Mouse (Mus musculus): ENCODE results near the gene Ghdc.

Gene Ghdc

DNA sequence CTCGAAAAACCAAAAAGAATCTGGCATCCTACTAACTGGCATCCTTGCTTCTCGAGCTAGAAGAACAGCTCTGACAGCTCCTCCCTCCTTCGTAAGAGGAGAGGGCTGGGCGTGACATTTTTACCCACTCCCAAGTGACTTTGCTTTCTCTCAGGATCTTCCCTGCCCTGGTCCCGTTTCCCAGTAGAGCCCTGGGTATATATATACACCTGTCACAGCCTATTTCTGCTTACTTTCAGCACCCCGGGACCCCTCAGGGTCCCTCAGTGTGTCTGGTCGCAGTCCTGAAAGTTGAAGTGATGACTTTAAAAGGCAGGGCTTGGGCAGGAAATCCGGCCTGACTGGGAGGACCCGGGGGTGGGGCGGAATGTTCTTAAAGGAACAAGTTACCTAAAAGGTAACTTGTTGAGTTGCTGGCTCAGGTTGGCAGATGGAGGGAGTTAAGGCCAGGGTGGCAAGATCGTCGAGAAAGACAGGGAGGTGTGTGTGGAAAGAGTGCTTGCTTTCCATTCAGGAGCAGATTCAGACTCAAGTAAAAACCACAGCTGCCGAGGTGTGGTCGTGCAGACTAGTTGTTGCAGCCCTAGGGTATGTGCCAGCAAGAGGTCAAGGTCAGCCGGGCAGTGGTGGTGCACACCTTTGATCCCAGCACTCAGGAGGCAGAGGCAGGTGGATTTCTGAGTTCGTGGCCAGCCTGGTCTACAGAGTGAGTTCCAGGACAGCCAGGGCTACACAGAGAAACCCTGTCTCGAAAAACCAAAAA is at the start of gene Ghdc:
Gene Ghdc, minus strand, starts transcription at position 312 of the 763 bp plus-strand sequence.
- DNase-seq (ENCODE audit: low read depth, low spot score), result peak; percentile 78

DNA sequence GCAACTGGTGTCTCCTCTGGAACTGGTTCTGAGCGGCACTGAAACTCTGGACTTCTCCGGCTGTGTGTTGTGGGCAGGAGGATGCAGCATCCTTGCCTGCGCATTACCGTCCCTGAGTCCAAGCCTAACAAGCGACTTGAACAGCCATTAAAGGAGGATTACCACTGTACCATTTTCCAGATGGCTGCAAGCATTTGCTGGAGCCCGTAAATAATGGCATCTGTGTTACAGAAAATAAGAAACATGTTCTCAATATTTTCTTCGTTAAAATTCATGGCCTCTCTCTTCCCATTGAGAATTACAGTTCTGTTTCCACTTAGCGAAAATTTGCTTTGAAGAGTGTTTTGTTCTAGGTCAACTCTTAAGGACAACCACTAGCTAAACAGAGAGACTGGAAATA is 49.3 kb upstream of the Ghdc start:
- no peak for DNase-seq (ENCODE audit: low read depth, low spot score)

DNA sequence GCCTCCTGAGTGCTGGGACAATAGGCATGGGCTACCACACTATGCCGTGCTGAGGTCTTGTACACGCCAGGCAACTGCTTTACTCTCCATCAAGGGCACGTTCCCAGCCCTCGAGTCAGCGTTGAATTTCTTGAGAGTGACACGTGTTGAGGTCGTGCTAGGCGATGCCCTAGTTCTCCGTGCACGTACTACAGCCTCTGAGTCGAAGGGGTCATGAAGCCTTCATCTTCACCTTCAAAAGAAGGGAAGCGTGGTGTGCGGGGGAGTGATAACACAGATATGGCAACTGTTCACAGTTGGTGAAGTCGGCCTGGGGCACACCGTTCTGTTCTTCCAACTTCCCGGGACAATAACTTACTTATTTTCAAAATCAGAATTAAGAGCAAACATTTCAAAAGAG is 48.9 kb upstream of the Ghdc start:
- DNase-seq (ENCODE audit: low read depth, low spot score), result no peak

DNA sequence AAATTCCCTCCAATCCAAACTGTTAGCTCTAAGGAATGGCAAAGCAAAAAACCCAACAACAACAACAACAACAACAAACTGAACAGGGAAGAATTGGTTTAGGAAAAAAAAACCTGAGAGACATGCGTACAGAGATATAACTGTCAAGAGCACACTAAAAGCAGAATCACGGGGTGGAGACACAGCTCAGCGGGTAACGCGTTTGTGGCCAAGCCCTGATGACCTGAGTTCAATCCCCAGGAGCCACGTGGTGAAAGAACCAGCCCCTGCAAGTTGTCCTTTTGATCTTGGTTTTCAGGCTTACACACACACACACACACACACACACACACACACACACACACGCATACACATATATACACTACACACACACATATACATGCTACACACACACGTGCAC is 48.3 kb upstream of the Ghdc start:
- no peak for DNase-seq (ENCODE audit: low read depth, low spot score)

DNA sequence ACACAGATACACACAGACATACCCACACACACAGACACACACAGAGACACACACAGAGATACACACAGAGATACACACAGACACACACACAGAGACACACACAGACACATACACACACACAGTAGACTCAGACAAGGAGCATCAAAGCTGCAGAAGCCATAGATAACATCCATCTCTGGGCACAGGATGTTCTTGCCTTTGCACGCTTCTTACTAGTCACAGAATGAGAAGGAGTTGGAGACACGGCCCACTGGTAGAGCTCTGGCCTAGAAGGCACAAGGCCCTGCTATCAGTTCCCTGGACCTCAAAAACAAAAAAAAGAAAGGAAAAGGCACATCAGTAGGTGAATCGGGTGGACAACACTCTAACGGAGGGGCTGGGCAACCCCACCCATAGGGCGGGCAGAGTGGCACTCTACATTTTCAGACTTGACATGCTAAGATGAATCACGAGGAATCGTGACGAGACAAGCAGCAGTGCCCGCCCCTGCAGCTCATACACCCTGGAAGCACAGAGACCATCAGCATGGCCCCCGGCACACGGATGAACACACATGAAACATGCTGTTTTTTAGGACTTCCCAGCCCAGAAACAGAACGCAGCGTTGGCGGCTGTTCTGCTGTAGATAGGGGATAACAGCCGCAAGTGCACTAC is 47.7 kb upstream of the Ghdc start:
- DNase-seq (ENCODE audit: low read depth, low spot score), result no peak

DNA sequence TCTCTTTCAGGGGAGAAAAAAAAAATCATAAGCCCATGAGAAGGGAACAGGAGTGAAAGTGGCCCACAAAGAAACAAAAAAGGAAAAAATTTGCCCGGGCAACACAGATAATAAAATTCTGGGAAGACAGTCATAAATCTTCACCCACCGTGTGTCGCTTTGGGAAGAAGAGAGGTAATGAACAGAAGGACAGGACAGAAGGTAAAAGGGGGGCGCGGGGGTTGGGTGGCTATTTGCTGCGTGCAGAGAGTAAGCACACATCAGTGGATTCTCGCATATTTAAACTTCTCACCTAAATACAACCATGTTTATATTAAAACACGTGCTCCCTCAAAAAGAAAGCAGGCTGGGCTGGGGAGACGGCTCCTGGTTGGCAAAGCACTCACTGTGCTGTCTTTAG is 46.6 kb upstream of the Ghdc start:
- DNase-seq (ENCODE audit: low read depth, low spot score), result no peak

DNA sequence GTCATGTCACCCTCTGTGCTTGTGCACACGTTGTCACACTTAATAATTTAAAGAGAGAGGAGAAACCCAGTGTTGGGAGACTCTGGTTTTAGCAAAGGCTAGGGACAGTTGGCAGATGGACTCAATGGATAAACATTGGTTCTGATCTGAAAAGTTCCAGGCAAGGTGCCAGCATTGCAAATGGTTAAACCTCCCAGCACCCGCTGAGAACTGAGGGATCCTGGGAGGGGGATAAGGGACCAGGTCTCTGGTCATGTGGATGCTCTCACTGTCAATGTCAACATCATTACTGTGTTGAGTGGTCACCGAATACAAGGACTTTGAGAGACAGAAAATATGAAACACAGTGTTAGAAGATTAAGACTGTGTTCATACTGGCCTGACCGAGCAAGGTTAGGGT is 46.0 kb upstream of the Ghdc start:
- no peak for DNase-seq (ENCODE audit: low read depth, low spot score)

DNA sequence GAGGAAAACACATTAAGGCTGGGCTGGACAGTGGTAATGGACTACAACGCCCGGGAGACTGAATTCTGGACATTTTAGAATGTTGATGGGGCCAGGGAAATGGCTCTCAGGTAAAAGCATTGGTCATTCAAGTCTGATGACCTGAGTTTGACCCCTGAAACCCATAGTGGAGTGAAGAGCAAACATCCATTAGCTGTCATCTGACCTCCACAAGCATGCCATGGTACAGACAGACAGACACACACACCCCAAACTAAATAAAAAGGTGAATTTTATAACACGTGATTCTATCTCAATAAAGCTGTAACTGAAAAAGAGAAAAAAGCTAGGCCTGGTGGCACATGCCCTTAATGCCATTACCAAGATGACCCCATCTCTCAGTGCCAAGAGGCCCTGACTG is 45.6 kb upstream of the Ghdc start:
- no peak for DNase-seq (ENCODE audit: low read depth, low spot score)

DNA sequence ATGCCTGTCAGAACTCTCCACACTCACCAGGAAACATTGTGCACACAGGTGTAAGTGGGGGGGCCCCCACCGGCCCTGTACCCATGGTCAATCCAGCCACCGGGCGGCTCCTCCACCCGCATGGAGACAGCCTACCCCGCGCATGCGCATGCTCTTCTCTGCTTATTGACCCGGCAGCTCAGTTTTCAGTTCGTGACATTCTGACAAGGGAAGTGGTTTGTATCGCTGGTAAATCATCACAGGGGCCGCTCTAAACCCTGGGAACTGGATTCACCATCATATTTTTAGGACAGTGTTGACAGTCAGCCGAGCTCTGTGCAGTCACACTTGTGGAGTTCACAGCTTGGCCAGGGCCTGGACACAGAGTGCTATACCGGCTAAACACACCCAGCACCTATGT is 43.7 kb upstream of the Ghdc start:
- DNase-seq (ENCODE audit: low read depth, low spot score), result no peak

DNA sequence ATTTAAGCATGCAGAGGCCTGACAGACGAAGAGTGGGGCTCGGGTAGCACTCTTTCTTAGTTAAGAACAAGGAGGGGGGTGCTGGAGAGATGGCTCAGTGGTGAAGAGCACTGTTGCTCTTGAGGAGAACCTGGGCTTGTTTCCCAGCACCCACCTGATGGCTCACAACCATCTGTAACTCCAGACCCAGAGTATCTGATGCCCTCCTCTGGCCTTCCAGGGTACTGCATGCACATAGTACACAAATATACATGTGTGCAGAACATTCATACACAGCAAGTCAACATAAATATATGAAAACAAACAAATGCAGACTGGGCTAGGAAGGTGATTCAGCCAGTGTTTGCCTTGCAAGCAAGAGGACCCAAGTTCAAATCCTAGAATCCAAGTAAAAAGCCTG is 40.4 kb upstream of the Ghdc start:
- DNase-seq (ENCODE audit: low read depth, low spot score), result no peak

DNA sequence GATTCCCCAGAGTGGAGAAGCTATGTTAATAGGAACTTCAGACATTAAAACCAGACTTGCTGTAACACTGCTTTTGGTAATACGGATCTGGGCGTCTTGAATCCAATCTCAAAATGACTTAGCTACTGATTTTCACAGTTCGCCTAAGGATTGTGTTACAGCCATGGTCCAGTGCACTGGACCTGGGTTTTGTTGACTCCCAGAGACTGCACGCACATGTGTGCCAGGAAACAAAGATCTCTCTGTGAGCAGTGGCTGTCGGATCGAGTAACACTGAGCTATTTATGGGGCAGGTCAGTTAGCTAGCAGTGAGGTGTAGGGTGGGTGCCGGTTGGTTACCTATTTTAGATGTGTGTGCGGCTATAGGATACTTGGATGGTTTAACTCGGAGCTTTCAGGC is 39.8 kb upstream of the Ghdc start:
- no peak for DNase-seq (ENCODE audit: low read depth, low spot score)

DNA sequence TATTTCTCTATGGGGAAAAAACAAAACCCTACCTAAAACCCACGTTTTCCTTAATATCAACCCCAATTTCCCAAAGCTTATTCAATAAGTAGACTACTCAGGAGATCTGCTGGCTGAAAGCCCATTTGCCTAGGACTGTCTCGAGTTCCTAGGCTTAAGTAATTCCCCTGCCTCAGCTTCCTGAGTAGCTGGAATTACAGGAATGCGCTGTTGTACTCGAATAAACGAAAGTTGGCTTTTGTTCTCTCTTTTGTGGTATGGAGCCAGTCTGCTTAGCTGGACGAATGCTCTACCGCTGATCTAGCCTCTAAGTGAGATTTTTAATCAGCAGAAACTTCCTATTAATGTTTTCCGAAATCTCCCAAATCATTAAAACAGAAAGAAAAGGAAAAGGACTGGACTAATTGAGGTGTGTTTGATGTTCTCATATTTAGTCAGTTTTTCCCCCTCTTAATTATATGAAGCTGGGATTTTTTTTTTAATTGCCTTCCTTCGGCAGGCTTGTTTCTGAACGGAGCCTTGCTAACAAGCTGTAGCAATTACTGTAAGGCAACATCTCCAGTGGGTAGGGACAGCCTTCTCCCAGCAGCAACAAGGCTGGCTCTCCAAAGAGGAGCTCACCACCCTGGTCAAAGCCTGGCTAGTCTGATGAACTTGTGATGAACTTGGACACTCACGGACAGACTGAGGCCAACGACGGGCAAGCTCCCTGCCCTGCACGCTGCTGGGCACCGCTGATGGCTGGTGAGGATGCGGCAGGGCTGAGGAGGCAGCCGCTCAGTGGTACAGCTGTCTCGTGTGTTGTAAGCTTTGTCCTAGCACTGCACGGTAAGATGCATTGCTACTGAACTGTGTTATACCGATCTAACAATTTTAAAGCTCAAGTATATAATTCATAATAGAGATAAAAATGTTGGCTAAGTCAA is 35.9 kb upstream of the Ghdc start:
- DNase-seq (ENCODE audit: low read depth, low spot score), result peak; percentile 63

DNA sequence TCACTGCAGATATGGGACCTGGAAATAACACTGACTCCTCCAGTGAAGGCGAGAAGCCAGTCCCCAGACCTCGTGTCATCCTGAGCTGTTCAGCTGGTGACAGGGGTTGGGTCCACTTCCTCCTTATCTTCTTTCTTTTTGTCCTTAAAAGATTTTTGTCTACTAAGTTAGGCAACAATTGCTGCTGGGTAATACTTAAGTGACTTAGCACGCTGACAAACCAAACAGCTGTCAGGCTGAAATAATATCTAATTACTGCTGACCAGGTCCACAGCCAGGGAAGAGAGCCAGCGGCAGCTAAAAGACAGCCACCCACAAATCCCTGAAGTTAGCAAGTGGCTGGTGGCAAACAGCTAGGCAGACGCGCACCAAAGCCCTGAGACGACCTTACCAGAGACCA is 34.8 kb upstream of the Ghdc start:
- no peak for DNase-seq (ENCODE audit: low read depth, low spot score)

DNA sequence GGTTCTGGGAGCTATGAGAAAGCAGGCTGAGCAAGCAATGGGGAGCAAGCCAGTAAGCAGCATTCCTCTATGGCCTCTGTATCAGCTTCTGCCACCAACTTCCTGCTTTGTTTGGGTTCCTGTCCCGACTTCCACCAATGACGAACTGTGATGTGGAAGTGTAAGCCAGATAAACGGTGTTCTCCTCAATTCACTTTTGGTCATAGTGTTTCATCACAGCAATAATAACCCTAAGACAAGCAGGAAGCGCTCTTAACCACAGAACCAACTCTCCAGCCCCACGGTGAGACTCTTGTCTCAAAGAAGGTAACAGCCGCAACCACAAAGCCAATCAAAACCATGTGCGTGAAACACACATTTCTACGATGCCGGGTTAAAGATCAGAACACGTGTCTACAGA is 33.7 kb upstream of the Ghdc start:
- DNase-seq (ENCODE audit: low read depth, low spot score), result no peak

DNA sequence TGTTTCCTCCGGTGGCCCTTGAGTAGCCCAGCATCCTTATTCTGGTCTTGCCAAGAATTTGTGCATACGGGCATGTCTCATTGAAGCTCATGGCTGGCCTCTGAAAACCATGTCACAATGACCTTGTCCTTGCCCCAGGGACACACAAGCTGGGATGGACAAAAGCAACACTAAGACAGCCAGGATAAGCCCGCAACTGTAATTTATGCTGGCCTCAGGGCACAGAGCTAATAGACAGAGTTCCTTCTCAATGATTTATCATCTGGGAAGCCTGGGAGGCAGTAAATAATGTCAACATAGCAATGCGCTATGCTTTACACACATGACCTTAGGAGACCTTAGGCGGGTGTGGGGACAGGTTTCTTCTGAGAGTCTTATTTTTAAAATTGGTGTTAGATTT is 28.7 kb upstream of the Ghdc start:
- no peak for DNase-seq (ENCODE audit: low read depth, low spot score)

DNA sequence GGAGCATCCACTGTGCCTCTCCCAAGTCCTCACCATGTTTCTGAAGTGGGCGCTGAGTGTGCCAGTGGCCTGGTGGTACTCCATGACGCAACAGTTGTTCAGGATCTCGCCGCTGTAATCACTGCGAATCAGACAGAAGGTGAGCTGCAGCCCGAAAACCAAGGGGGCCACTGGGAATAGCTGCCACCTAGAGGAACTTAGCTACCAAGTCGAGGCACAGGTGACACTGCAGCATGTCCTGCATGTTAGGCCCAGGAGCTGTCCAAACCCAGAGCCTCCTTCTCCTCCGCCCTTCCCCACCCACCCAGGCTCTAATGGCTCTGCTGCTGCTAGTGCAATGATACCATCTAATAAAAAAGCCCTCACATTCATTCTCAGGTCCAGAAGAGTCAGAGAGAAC is 25.8 kb upstream of the Ghdc start:
- no peak for DNase-seq (ENCODE audit: low read depth, low spot score)

DNA sequence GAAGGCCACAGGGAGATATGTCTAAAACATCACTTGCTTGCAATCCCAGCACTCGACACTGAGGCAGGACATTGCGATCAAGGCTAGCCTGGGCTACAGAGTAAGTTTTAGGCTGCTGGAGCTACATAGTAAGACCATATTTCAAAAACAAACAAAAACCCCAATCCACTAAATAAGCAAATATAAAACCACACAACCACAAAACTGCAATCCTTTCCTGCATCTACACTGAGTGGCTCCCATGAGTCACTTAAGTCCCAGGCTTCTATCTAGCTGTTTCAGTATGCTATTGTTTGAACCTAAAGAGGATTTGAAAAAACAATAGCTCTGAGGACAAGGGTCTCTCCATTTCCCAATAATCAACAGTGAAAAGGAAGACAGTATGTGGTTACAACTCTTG is 24.6 kb upstream of the Ghdc start:
- peak; percentile 63 for DNase-seq (ENCODE audit: low read depth, low spot score)

DNA sequence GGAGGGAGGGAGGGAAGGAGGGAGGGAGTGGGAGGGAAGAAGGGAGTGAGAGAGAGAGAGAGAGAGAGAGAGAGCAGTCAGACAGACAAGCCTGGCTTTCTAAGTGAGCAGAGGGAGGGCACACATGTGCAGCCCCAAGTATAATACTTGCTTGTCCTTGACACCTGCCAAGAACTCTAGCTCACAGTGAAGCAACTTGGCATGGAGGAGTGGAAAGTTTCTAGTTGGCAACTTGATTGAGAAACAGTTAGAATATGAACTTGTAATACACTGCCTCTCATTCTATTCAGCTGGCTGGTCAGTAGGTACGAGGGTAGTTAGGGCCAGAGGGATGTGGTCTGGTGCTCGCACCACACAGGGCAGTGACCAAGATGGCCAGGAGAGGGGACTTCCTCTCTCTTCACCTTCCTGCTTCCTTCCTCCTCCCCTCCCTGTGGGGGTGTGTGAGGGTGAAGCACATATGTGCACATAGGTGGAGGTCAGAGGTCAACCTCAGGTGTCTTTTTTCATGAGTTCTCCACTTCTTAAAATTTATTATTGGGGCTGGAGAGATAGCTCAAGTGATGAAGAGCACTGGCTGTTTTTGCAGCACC is 20.8 kb upstream of the Ghdc start:
- peak; percentile 74 for DNase-seq (ENCODE audit: low read depth, low spot score)

DNA sequence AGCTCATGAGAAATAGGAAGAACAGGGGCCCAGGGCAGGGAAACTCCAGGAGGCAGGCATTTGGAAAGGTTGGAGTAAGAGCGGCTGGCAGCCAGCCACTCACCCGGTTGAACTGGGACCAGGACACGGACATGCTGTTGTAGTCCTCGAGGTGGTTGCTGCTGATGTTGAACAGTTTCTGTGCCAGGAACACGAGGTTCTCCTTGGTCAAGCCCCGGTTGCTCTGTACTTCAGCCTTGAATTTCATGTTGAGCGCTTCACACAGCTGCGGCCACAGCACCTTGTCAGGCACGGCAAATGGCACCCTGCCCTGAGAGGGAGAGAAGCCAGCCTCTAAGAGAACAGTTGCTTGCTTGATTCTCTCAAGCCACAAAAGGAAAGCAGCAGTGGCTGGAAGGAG is 19.9 kb upstream of the Ghdc start:
- peak; percentile 52 for DNase-seq (ENCODE audit: low read depth, low spot score)

DNA sequence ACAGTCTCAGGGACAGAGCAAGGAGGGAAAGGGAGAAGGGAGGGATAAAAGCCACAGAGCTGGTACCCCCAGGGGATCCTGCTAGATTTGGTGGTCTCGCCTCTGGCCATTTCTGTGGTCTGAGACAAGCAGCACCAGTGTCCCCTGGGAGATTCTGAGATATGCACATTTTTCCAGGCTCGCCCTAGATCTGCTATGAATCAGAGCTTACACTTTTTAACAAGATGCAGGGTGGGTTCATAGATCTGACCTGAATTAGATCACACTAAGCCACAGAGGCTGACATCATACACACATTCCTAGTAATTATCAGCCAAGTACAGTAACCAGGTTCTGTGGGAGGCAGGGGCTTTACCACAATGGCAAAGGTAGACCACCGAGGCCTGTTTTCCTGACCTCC is 18.9 kb upstream of the Ghdc start:
- peak; percentile 97 for DNase-seq (ENCODE audit: low read depth, low spot score)

DNA sequence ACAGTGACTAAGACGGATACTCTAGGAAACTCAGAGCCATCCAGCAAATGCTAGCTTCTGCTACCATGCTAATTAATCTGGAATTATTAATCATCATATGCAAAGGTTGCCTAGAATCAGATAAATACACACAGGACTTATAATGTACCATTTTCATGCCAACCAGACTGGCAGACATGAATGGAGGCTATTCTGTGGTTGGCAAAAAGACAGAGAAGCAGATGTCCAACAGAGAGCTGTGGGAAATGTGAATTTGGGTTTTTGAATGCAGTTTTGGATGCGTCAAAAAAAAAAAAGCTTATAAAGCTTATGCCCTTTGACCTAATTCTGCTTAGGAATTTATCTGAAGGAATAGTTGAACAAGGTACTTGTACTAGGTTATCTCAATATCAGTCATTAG is 15.0 kb upstream of the Ghdc start:
- DNase-seq (ENCODE audit: low read depth, low spot score), result no peak

DNA sequence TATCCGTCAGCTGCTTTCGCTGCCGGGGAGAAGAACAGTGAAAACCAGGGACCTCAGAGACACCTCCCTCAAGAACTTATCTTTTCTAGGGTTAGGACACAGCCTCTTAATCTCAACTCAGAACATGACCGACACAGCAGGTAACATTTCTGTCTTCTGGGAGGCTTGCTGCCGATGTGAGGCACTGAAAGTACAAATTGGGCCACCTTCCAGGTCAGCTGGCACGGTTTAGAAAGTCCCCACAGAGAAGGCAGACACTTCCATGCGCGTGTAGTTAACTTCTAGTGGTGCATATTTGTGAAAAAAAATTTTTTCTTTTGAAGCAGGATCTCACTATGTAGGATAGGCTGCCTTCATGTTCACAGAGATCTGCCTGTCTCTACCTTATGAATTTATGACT is 13.5 kb upstream of the Ghdc start:
- DNase-seq (ENCODE audit: low read depth, low spot score), result no peak

Measured in 3T3-L1 (cell line).